Mouse (Mus musculus) kidney, postnatal 14 days (tissue): ENCODE measurements at regions not wholly inside any gene's neighbourhood (a gene's known extent, or its start where the extent isn't known, plus 50 kb on each side); places are given as distances from the start of the nearest gene placed in this dataset.

Experiments used
- DNase-seq: peaks from one replicate; pipeline ENCODE4 v3.0.0; 2022; ENCODE audit warnings: mixed read lengths

- peak; percentile 10 for DNase-seq
Measured at GRCm38 (mm10) chr11:111735446-111735845, 669.5 kb downstream of the Kcnj2 start.

- peak; percentile 3 for DNase-seq
Measured at GRCm38 (mm10) chr11:111735961-111736360, 670.0 kb downstream of the Kcnj2 start.

- no peak for DNase-seq
Measured at GRCm38 (mm10) chr11:111743356-111743755, 677.4 kb downstream of the Kcnj2 start.

- no peak for DNase-seq
Measured at GRCm38 (mm10) chr11:111747262-111747946, 681.4 kb downstream of the Kcnj2 start.

- DNase-seq: no peak
Measured at GRCm38 (mm10) chr11:111747947-111748322, 682.0 kb downstream of the Kcnj2 start.

GRCm38 (mm10) chr11:111748496-111748895 lies 682.5 kb downstream of the Kcnj2 start:
- DNase-seq: no peak

GRCm38 (mm10) chr11:111754735-111755134 lies 688.8 kb downstream of the Kcnj2 start:
- no peak for DNase-seq

GRCm38 (mm10) chr11:111763081-111763480 lies 697.1 kb downstream of the Kcnj2 start:
- DNase-seq: no peak

GRCm38 (mm10) chr11:111766371-111767011 lies 700.5 kb downstream of the Kcnj2 start:
- no peak for DNase-seq

GRCm38 (mm10) chr11:111767012-111767392 lies 701.0 kb downstream of the Kcnj2 start:
- DNase-seq: no peak

- DNase-seq: no peak
Measured at GRCm38 (mm10) chr11:111774108-111774679, 708.2 kb downstream of the Kcnj2 start.

GRCm38 (mm10) chr11:111781321-111781720 lies 715.4 kb downstream of the Kcnj2 start:
- no peak for DNase-seq

- no peak for DNase-seq
Measured at GRCm38 (mm10) chr11:111791267-111791926, 725.4 kb downstream of the Kcnj2 start.

GRCm38 (mm10) chr11:111801033-111801432 lies 735.1 kb downstream of the Kcnj2 start:
- DNase-seq: no peak

GRCm38 (mm10) chr11:111816176-111816775 lies 750.3 kb downstream of the Kcnj2 start:
- DNase-seq: no peak

GRCm38 (mm10) chr11:111818124-111818523 lies 752.2 kb downstream of the Kcnj2 start:
- no peak for DNase-seq

GRCm38 (mm10) chr11:111820356-111820755 lies 754.4 kb downstream of the Kcnj2 start:
- DNase-seq: no peak

GRCm38 (mm10) chr11:111828455-111828854 lies 762.5 kb downstream of the Kcnj2 start:
- DNase-seq: no peak

- no peak for DNase-seq
Measured at GRCm38 (mm10) chr11:111838996-111839395, 773.0 kb downstream of the Kcnj2 start.

- DNase-seq: no peak
Measured at GRCm38 (mm10) chr11:111843728-111844258, 777.8 kb downstream of the Kcnj2 start.

GRCm38 (mm10) chr11:111844382-111845027 lies 778.5 kb downstream of the Kcnj2 start:
- no peak for DNase-seq

GRCm38 (mm10) chr11:111857288-111857687 lies 791.3 kb downstream of the Kcnj2 start:
- DNase-seq: no peak
